Mouse (Mus musculus) MEL (cell line): ENCODE results near the gene Fxyd7.

ENCODE experiments used
- CTCF ChIP-seq, 3 experiments: IDR thresholded peaks in 2 of 3; conservative IDR thresholded peaks in 1 of 3; 2 replicates each; pipeline ENCODE4 v1.5.1; 2011 to 2012; ENCODE audit warnings: low read length in 3 of 3, low read depth in 2 of 3, mild to moderate bottlenecking in 2 of 3, improper control_type of control experiment in 1 of 3, inconsistent platforms in 1 of 3, mixed read lengths in 1 of 3, moderate library complexity in 1 of 3; ENCODE audit not compliant: control insufficient read depth in 1 of 3, insufficient read depth in 1 of 3, poor library complexity in 1 of 3, severe bottlenecking in 1 of 3
- JUND ChIP-seq: IDR thresholded peaks from 2 replicates; pipeline ENCODE4 v1.6.1; 2011; ENCODE audit warnings: low read depth, mild to moderate bottlenecking, improper control_type of control experiment, low read length
- MAFK ChIP-seq: IDR thresholded peaks from 2 replicates; pipeline ENCODE4 v1.6.1; 2011; ENCODE audit warnings: low read depth, mild to moderate bottlenecking, low read length, improper control_type of control experiment, borderline replicate concordance
- POLR2A ChIP-seq, 2 experiments: IDR thresholded peaks; 2 replicates each; pipeline ENCODE4 v1.6.1; 2011 to 2012; ENCODE audit warnings: low read length in 2 of 2, mild to moderate bottlenecking in 2 of 2, control low read depth in 1 of 2, improper control_type of control experiment in 1 of 2, low read depth in 1 of 2, moderate library complexity in 1 of 2; ENCODE audit not compliant: control insufficient read depth in 1 of 2, insufficient read depth in 1 of 2, poor library complexity in 1 of 2
- ZMIZ1 ChIP-seq: IDR thresholded peaks from 2 replicates; pipeline ENCODE4 v1.6.1; 2012; ENCODE audit warnings: low read depth, mild to moderate bottlenecking, inconsistent platforms, low read length, improper control_type of control experiment, moderate library complexity

DNA sequence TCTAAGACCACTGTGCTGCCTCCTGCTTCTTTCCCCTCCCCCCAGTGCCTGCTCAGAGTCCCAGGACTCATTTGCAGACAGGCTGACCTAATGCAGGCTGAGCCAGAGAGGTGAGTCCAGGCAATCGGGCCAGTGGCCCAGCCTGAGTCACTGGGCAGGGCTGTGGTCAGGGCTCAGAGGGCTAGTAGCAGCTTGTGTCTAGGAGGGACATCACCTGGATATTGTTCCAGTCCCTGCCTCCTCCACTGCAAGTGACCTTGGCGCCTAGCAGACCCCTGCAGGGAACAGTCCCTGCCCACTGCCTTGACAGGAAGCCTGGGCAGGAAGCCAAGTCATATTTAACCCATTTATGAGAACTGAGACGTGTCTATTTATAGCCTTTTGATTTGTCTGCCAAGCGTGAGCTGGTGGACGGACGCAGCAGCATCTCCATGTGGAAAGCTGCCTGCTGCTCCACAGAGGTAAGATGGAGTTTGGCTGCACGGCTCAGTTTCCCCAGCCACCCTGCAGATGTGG, 50.7 kb downstream of the Fxyd7 start:
- TF ChIP-seq ZMIZ1 (no peak), CTCF (IDR thresholded peaks at IDR 0.05 in 2 of 3, conservative IDR thresholded peaks at IDR 0.05 in 1 of 3; ENCODE audit: control insufficient read depth in 1 of 3, insufficient read depth in 1 of 3, low read depth in 2 of 3, low read length in 3 of 3, poor library complexity in 1 of 3, severe bottlenecking in 1 of 3) (no peak), JUND (no peak), POLR2A (IDR thresholded peaks at IDR 0.05; ENCODE audit: control insufficient read depth in 1 of 2, insufficient read depth in 1 of 2, low read depth in 1 of 2, low read length in 2 of 2, poor library complexity in 1 of 2) (no peak), MAFK (no peak)
